Mouse (Mus musculus): ENCODE measurements around the gene Gse1.

DNA sequence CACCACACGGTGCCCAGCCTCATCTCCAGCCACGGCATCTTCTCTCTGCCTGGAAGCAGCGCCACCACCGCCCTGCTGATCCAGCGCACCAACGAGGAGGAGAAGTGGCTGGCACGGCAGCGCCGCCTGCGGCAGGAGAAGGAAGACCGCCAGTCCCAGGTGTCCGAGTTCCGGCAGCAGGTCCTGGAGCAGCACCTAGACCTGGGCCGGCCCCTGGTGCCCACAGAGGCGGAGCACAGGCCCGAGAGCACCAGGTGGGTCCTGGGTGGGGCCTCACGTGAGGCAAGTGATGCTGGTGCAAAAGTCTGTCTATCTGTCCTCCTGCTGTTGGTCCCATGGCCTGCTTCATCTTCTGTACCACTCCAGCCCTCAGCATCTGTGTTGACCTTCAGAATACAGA, 340.9 kb downstream of the Gse1 start:
- TF ChIP-seq POLR2A (IDR thresholded peaks at IDR 0.05; ENCODE audit: control insufficient read depth in 1 of 2, insufficient read depth in 1 of 2, low read depth in 1 of 2, low read length in 2 of 2, poor library complexity in 1 of 2) (no peak), ZKSCAN1 (IDR thresholded peaks at IDR 0.05; ENCODE audit: low read depth, low read length) (no peak), NELFE (IDR thresholded peaks at IDR 0.05; ENCODE audit: low read depth, low read length) (no peak), USF1 (IDR thresholded peaks at IDR 0.05; ENCODE audit: low read depth, low read length) (no peak)

Measured in MEL (cell line).